Mouse (Mus musculus) liver, embryonic 15.5 days (tissue): ENCODE data around the gene 3110082I17Rik. TPM values are rescaled to one million over a fixed set of nuclear protein-coding genes. Genes with fewer than 3 reads are reported as not detected.

Experiments used
- microRNA counts: library from miRNA; unstranded; fragments of <30 nt; microRNA quantifications from one replicate; lab custom pipeline; 2016
- microRNA-seq: library from miRNA; unstranded; fragments of <30 nt; microRNA quantifications from one replicate; pipeline ENCODE4, GENCODE M21; 2016
- polyA plus RNA-seq: library from polyadenylated mRNA; unstranded; fragments of >200 nt; fragmentation: Nextera tagmentation; extraction: Ambion mirVana; gene quantifications from 2 replicates; pipeline ENCODE4 v1.2.1, GENCODE M21; 2015

3110082I17Rik gene
- polyA plus RNA-seq, 1 experiment from 2014 or later: 12.0 TPM

MicroRNAs within 50 kb of the gene (microRNA counts, 519-probe panel; counts per million panel counts)
- not detected for microRNA mmu-miR-339-3p (lab: Ali Mortazavi, UCI)
- not detected for microRNA mmu-miR-339-5p (lab: Ali Mortazavi, UCI)

Small RNA genes lying within 50 kb of the gene (microRNA-seq; reads per million reads assigned to microRNA genes)
- gene Mir339: 859 reads per million, percentile 75 among the genes with 10 or more reads in this experiment

Other genes with a start within 250 kb of the 3110082I17Rik start
- gene Get4, start 208.2 kb downstream of the 3110082I17Rik start, polyA plus RNA-seq: 107 and 109 TPM in 2 replicates
- 4.3 and 5.2 TPM in 2 replicates for gene Adap1, start 134.9 kb downstream of the 3110082I17Rik start, polyA plus RNA-seq
- gene Cox19, start 109.1 kb downstream of the 3110082I17Rik start, polyA plus RNA-seq: 44.3 and 49.3 TPM in 2 replicates
- gene Cyp2w1, start 107.9 kb downstream of the 3110082I17Rik start, polyA plus RNA-seq: not detected in 2 replicates
- gene Gpr146, start 82.8 kb downstream of the 3110082I17Rik start, polyA plus RNA-seq: 25.0 and 26.4 TPM in 2 replicates
- gene C130050O18Rik, start 55.2 kb downstream of the 3110082I17Rik start, polyA plus RNA-seq: 1.9 and 2.4 TPM in 2 replicates
- gene Gper1, start 37.4 kb downstream of the 3110082I17Rik start, polyA plus RNA-seq: 0.10 and 0.14 TPM in 2 replicates
- 2.6 and 3.2 TPM in 2 replicates for gene Zfand2a, start 24.0 kb upstream of the 3110082I17Rik start, polyA plus RNA-seq
- gene Uncx, start 83.0 kb upstream of the 3110082I17Rik start, polyA plus RNA-seq: not detected in 2 replicates